Mouse (Mus musculus): ENCODE measurements around the gene 1110057P08Rik. TPM values are rescaled to one million over a fixed set of nuclear protein-coding genes. Genes with fewer than 3 reads are reported as not detected.

1110057P08Rik gene
- not detected in 2 replicates for polyA plus RNA-seq (2012; rRNA removed)

GRCm38 (mm10) chr16:89174435-89174834 lies at the start of gene 1110057P08Rik:
Gene 1110057P08Rik (plus strand): TSS chr16:89174735.

GRCm38 (mm10) chr16:89140551-89140950 lies 34.0 kb upstream of the 1110057P08Rik start, which contains the start of gene Gm6358:
Gene Gm6358 (plus strand): TSS chr16:89140851.

GRCm38 (mm10) chr16:89150786-89151185 lies 23.7 kb upstream of the 1110057P08Rik start, which contains the start of gene Gm10061:
Gene Gm10061 (plus strand): TSS chr16:89151086.

GRCm38 (mm10) chr16:89157652-89158051 lies 16.9 kb upstream of the 1110057P08Rik start, which contains the start of gene Gm9789:
Gene Gm9789 (plus strand): TSS chr16:89157952.

GRCm38 (mm10) chr16:89169190-89169589 lies 5.3 kb upstream of the 1110057P08Rik start, which contains the start of gene Gm7735:
Gene Gm7735 (plus strand): TSS chr16:89169490.

GRCm38 (mm10) chr16:89205561-89205960 lies 31.0 kb downstream of the 1110057P08Rik start, which contains the start of gene Krtap20-2:
Gene Krtap20-2 (plus strand): TSS chr16:89205861.

Other genes starting within 250 kb of the 1110057P08Rik start
- not detected in 2 replicates for gene Krtap19-9b, start 242.5 kb upstream of the 1110057P08Rik start, polyA plus RNA-seq (2012; rRNA removed)
- not detected in 2 replicates for gene Krtap16-3, start 211.9 kb upstream of the 1110057P08Rik start, polyA plus RNA-seq (2012; rRNA removed)
- not detected in 2 replicates for gene Krtap22-2, start 164.0 kb upstream of the 1110057P08Rik start, polyA plus RNA-seq (2012; rRNA removed)
- gene Gm10229, start 159.5 kb upstream of the 1110057P08Rik start, polyA plus RNA-seq (2012; rRNA removed) = not detected in 2 replicates
- not detected in 2 replicates for gene Krtap6-1, start 143.0 kb upstream of the 1110057P08Rik start, polyA plus RNA-seq (2012; rRNA removed)
- not detected in 2 replicates for gene Gm10228, start 133.3 kb upstream of the 1110057P08Rik start, polyA plus RNA-seq (2012; rRNA removed)
- gene Krtap6-5, start 126.9 kb upstream of the 1110057P08Rik start, polyA plus RNA-seq (2012; rRNA removed) = not detected in 2 replicates
- gene 1110025L11Rik, start 110.7 kb upstream of the 1110057P08Rik start, polyA plus RNA-seq (2012; rRNA removed) = not detected in 2 replicates
- not detected in 2 replicates for gene Krtap6-3, start 90.7 kb upstream of the 1110057P08Rik start, polyA plus RNA-seq (2012; rRNA removed)
- not detected in 2 replicates for gene Gm6358, start 33.9 kb upstream of the 1110057P08Rik start, polyA plus RNA-seq (2012; rRNA removed)
- not detected in 2 replicates for gene Gm10061, start 23.6 kb upstream of the 1110057P08Rik start, polyA plus RNA-seq (2012; rRNA removed)
- not detected in 2 replicates for gene Gm9789, start 16.8 kb upstream of the 1110057P08Rik start, polyA plus RNA-seq (2012; rRNA removed)
- not detected in 2 replicates for gene Gm7735, start 5.2 kb upstream of the 1110057P08Rik start, polyA plus RNA-seq (2012; rRNA removed)
- not detected in 2 replicates for gene Krtap20-2, start 31.1 kb downstream of the 1110057P08Rik start, polyA plus RNA-seq (2012; rRNA removed)
- not detected in 2 replicates for gene Krtap21-1, start 229.1 kb downstream of the 1110057P08Rik start, polyA plus RNA-seq (2012; rRNA removed)
- not detected in 2 replicates for gene Krtap6-2, start 245.4 kb downstream of the 1110057P08Rik start, polyA plus RNA-seq (2012; rRNA removed)